Mouse (Mus musculus): ENCODE data around the gene Limk2. TPM values are rescaled to one million over a fixed set of nuclear protein-coding genes. Genes with fewer than 3 reads are reported as not detected.

Limk2 gene
- polyA plus RNA-seq, 1 experiment, result 37.8 TPM

GRCm38 (mm10) chr11:3328271-3328670 is 80.7 kb downstream of the Limk2 start:
- Histone ChIP-seq H3K36me3 (ENCODE audit: control insufficient read depth, insufficient read depth) (no peaks in the 10 kb centered on the region), H3K79me2 (ENCODE audit: control insufficient read depth, insufficient read depth) (no peaks in the 10 kb centered on the region), H3K4me3 (no peak overlapping the region), H3ac (ENCODE audit: control insufficient read depth, insufficient read length) (no peak overlapping the region), H3K27me3 (ENCODE audit: control insufficient read depth, insufficient read depth, insufficient read length) (no peaks in the 10 kb centered on the region), H3K4me2 (ENCODE audit: low read depth) (no peak overlapping the region)
- no peak for TF ChIP-seq E2F4 (IDR thresholded peaks at IDR 0.05; ENCODE audit: insufficient read depth)
- TF ChIP-seq REST (IDR thresholded peaks at IDR 0.05; ENCODE audit: insufficient read depth, insufficient read length), result no peak
- no peak for TF ChIP-seq TCF3 (IDR thresholded peaks at IDR 0.05; ENCODE audit: insufficient read length, low read depth)
- TF ChIP-seq USF1 (IDR thresholded peaks at IDR 0.05; ENCODE audit: low read depth), result no peak
- no peak for TF ChIP-seq SRF (IDR thresholded peaks at IDR 0.05; ENCODE audit: control insufficient read depth, insufficient read length, low read depth)
- TF ChIP-seq MAX (IDR thresholded peaks at IDR 0.05; ENCODE audit: low read depth), result no peak
- TF ChIP-seq POLR2A (IDR thresholded peaks at IDR 0.05; ENCODE audit: insufficient read length, low read depth), result no peak
- no peak for TF ChIP-seq POLR2AphosphoS2 (IDR thresholded peaks at IDR 0.05; ENCODE audit: insufficient read length, low read depth)
- TF ChIP-seq MYOG (IDR thresholded peaks at IDR 0.05; ENCODE audit: control insufficient read depth in 1 of 3, insufficient read depth in 1 of 3, insufficient read length in 2 of 3, low read depth in 2 of 3), result no peak
- no peak for TF ChIP-seq TCF12 (IDR thresholded peaks at IDR 0.05; ENCODE audit: insufficient read depth, poor library complexity, severe bottlenecking)
- no peak for TF ChIP-seq CEBPB (IDR thresholded peaks at IDR 0.05; ENCODE audit: insufficient read depth, poor library complexity, severe bottlenecking)
- TF ChIP-seq MYOD1 (IDR thresholded peaks at IDR 0.05; ENCODE audit: control insufficient read depth in 1 of 3, insufficient read length in 2 of 3, low read depth in 2 of 3), result no peak

DNA sequence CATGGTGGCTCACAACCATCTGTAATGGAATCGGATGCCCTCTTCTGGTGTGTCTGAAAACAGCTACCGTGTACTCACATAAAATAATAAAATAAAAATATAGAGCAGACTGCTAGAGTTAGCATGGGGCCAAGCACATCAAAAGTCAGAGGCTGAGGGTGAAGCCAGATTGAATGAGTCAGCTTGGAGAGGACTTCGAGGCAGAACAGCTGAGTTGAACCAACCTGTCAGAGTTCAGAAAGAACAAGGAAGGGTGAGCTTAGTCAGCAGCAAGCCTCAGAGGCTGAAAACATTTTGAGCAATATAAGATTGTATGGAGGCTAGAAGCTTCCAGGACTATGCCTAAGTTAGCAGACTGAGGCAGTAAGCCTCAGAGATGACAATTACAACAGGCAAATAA is 90.7 kb downstream of the Limk2 start:
- no peaks in the 10 kb centered on the region for H3K79me2 ChIP-seq (ENCODE audit: control insufficient read depth, insufficient read depth)
- H3K4me3 ChIP-seq, result no peak overlapping the region
- TF ChIP-seq CEBPB (IDR thresholded peaks at IDR 0.05; ENCODE audit: insufficient read depth, poor library complexity, severe bottlenecking) (no peak), TCF12 (IDR thresholded peaks at IDR 0.05; ENCODE audit: insufficient read depth, poor library complexity, severe bottlenecking) (no peak), POLR2A (IDR thresholded peaks at IDR 0.05; ENCODE audit: insufficient read length, low read depth) (no peak), E2F4 (IDR thresholded peaks at IDR 0.05; ENCODE audit: insufficient read depth) (no peak), POLR2AphosphoS2 (IDR thresholded peaks at IDR 0.05; ENCODE audit: insufficient read length, low read depth) (no peak), MYOD1 (IDR thresholded peaks at IDR 0.05; ENCODE audit: control insufficient read depth in 1 of 3, insufficient read length in 2 of 3, low read depth in 2 of 3) (no peak)
- H3K27me3 ChIP-seq (ENCODE audit: control insufficient read depth, insufficient read depth, insufficient read length), result no peaks in the 10 kb centered on the region
- no peak overlapping the region for H3K4me2 ChIP-seq (ENCODE audit: low read depth)
- no peak overlapping the region for H3ac ChIP-seq (ENCODE audit: control insufficient read depth, insufficient read length)
- no peaks in the 10 kb centered on the region for H3K36me3 ChIP-seq (ENCODE audit: control insufficient read depth, insufficient read depth)

- TF ChIP-seq E2F4 (IDR thresholded peaks at IDR 0.05; ENCODE audit: insufficient read depth), result no peak
- no peak for TF ChIP-seq TCF12 (IDR thresholded peaks at IDR 0.05; ENCODE audit: insufficient read depth, poor library complexity, severe bottlenecking)
- no peak for TF ChIP-seq POLR2AphosphoS2 (IDR thresholded peaks at IDR 0.05; ENCODE audit: insufficient read length, low read depth)
- TF ChIP-seq POLR2A (IDR thresholded peaks at IDR 0.05; ENCODE audit: insufficient read length, low read depth), result no peak
- TF ChIP-seq MYOG (IDR thresholded peaks at IDR 0.05; ENCODE audit: control insufficient read depth in 1 of 3, insufficient read depth in 1 of 3, insufficient read length in 2 of 3, low read depth in 2 of 3), result no peak
- no peak for TF ChIP-seq TCF3 (IDR thresholded peaks at IDR 0.05; ENCODE audit: insufficient read length, low read depth)
- no peaks in the 10 kb centered on the region for H3K79me2 ChIP-seq (ENCODE audit: control insufficient read depth, insufficient read depth)
- H3ac ChIP-seq (ENCODE audit: control insufficient read depth, insufficient read length), result no peak overlapping the region
- H3K36me3 ChIP-seq (ENCODE audit: control insufficient read depth, insufficient read depth), result no peaks in the 10 kb centered on the region
- H3K4me2 ChIP-seq (ENCODE audit: low read depth), result no peak overlapping the region
- no peak overlapping the region for H3K4me3 ChIP-seq
- no peaks in the 10 kb centered on the region for H3K27me3 ChIP-seq (ENCODE audit: control insufficient read depth, insufficient read depth, insufficient read length)
Measured at GRCm38 (mm10) chr11:3314148-3314547, 94.8 kb downstream of the Limk2 start.

GRCm38 (mm10) chr11:3313294-3313693 is 95.7 kb downstream of the Limk2 start:
- H3ac ChIP-seq (ENCODE audit: control insufficient read depth, insufficient read length), result no peak overlapping the region
- no peak overlapping the region for H3K4me2 ChIP-seq (ENCODE audit: low read depth)
- H3K79me2 ChIP-seq (ENCODE audit: control insufficient read depth, insufficient read depth), result no peaks in the 10 kb centered on the region
- TF ChIP-seq USF1 (IDR thresholded peaks at IDR 0.05; ENCODE audit: low read depth), result no peak
- no peak for TF ChIP-seq MYOG (IDR thresholded peaks at IDR 0.05; ENCODE audit: control insufficient read depth in 1 of 3, insufficient read depth in 1 of 3, insufficient read length in 2 of 3, low read depth in 2 of 3)
- TF ChIP-seq CEBPB (IDR thresholded peaks at IDR 0.05; ENCODE audit: insufficient read depth, poor library complexity, severe bottlenecking), result no peak
- TF ChIP-seq MYOD1 (IDR thresholded peaks at IDR 0.05; ENCODE audit: control insufficient read depth in 1 of 3, insufficient read length in 2 of 3, low read depth in 2 of 3), result no peak
- no peak for TF ChIP-seq REST (IDR thresholded peaks at IDR 0.05; ENCODE audit: insufficient read depth, insufficient read length)
- no peak for TF ChIP-seq TCF3 (IDR thresholded peaks at IDR 0.05; ENCODE audit: insufficient read length, low read depth)
- TF ChIP-seq MAX (IDR thresholded peaks at IDR 0.05; ENCODE audit: low read depth), result no peak
- TF ChIP-seq SRF (IDR thresholded peaks at IDR 0.05; ENCODE audit: control insufficient read depth, insufficient read length, low read depth), result no peak
- TF ChIP-seq POLR2A (IDR thresholded peaks at IDR 0.05; ENCODE audit: insufficient read length, low read depth), result no peak
- no peak for TF ChIP-seq TCF12 (IDR thresholded peaks at IDR 0.05; ENCODE audit: insufficient read depth, poor library complexity, severe bottlenecking)
- TF ChIP-seq E2F4 (IDR thresholded peaks at IDR 0.05; ENCODE audit: insufficient read depth), result no peak
- TF ChIP-seq POLR2AphosphoS2 (IDR thresholded peaks at IDR 0.05; ENCODE audit: insufficient read length, low read depth), result no peak
- no peaks in the 10 kb centered on the region for H3K27me3 ChIP-seq (ENCODE audit: control insufficient read depth, insufficient read depth, insufficient read length)
- H3K36me3 ChIP-seq (ENCODE audit: control insufficient read depth, insufficient read depth), result peaks cover 8% of the 10 kb centered on the region
- no peak overlapping the region for H3K4me3 ChIP-seq

- peaks cover 9% of the 10 kb centered on the region for H3K36me3 ChIP-seq (ENCODE audit: control insufficient read depth, insufficient read depth)
- no peaks in the 10 kb centered on the region for H3K79me2 ChIP-seq (ENCODE audit: control insufficient read depth, insufficient read depth)
- TF ChIP-seq REST (IDR thresholded peaks at IDR 0.05; ENCODE audit: insufficient read depth, insufficient read length) (no peak), E2F4 (IDR thresholded peaks at IDR 0.05; ENCODE audit: insufficient read depth) (no peak)
- H3K27me3 ChIP-seq (ENCODE audit: control insufficient read depth, insufficient read depth, insufficient read length), result no peaks in the 10 kb centered on the region
- no peak overlapping the region for H3K4me3 ChIP-seq
- no peak overlapping the region for H3K4me2 ChIP-seq (ENCODE audit: low read depth)
- no peak overlapping the region for H3ac ChIP-seq (ENCODE audit: control insufficient read depth, insufficient read length)
Measured at GRCm38 (mm10) chr11:3311586-3312347, 97.2 kb downstream of the Limk2 start.

Data from myocyte (in vitro differentiated cells).